Mouse (Mus musculus) gastrocnemius, adult 2 months (tissue): ENCODE results near the gene Urad. TPM values are rescaled to one million over a fixed set of nuclear protein-coding genes. Genes with fewer than 3 reads are reported as not detected.

Source experiments
- DNase-seq: peaks from one replicate; pipeline ENCODE4 v3.0.0; 2022
- H3K27ac ChIP-seq: fragments of 200-600 bp; 2 replicates; pipeline ENCODE4 v1.8.1; 2022; ENCODE audit warnings: mild to moderate bottlenecking
- H3K4me3 ChIP-seq: fragments of 200-600 bp; 2 replicates; pipeline ENCODE4 v1.8.1; 2022; ENCODE audit warnings: mild to moderate bottlenecking, moderate library complexity
- CTCF ChIP-seq: fragments of 200-600 bp; IDR thresholded peaks from 2 replicates; pipeline ENCODE4 v1.8.1; 2022; ENCODE audit warnings: antibody characterized with exemption, mild to moderate bottlenecking, moderate library complexity
- intact Hi-C: fragments of 180-260 bp; cut with DNase I; formaldehyde crosslinking; loops from one replicate; pipeline ENCODE4 v1.15.1; 2025
- total RNA-seq, 2 experiments: library from RNA; stranded (reverse); gene quantifications; 2 replicates each; pipeline ENCODE4 v1.2.3; 2021

Urad gene
- total RNA-seq, 2 experiments from 2014 or later = not detected

DNA sequence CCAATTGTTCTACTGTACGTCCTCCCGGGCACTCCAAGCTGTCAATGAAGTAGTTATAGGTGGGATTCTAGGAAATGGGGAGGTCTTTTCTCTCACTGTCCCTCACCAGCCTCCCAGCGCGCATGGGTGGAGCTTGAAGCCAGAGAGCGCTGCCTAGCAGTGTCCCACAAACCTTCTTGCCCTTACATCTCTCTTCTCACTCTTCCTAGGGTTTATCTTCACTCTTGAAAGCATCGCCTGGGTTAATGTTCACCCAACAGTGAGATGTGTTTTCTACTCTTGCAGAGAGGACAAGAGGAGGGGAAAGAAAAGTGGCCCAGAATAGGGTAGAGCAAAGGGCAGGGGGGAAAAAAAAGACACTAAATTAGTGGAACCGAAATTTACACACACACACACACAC lies 4.9 kb downstream of the Urad start:
- TF ChIP-seq CTCF = no peak
- intact Hi-C loops = loop anchor here (5.0 to 10.0 kb wide), 2 partner anchors 90 to 643 kb away; no protein-coding TSS in a partner anchor
- H3K4me3 ChIP-seq = no peak overlapping the region
- H3K27ac ChIP-seq = no peak overlapping the region
- DNase-seq = no peak

DNA sequence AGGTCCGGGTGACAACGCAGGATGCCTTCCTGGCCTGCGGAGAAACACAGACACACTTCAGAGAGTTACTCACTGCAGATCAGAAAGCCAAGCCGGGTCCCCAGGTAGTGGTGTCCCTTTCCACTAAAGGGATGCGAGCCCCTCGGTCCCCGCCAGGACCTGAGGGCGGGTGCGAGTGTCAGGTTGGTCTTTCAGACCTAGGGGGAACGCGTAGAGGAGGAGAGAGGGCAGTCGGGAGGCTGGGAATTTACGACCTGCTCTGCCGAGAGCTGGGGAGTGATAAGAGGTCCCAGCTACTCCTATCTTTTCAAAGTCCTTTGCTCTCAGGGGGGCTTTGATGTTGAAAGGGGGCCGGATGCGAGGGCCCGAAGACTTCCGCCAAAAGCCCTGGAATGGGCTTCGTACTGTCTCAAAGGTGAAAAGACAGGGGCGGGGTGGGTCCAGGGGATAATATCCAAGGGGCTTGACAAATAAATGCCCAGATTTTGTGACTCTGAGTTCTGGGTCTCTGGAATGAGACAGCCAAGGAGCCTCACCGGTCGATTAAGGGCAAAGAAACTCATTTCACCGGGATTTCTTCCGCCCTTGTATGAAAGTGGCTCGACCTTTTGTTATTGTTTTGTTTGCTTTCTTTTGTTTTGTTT lies 6.7 kb downstream of the Urad start:
- intact Hi-C loops = loop anchor here (5.0 to 10.0 kb wide), 2 partner anchors 88 to 641 kb away; no protein-coding TSS in a partner anchor
- Histone ChIP-seq H3K4me3 (peak overlapping the region; percentile 45), H3K27ac (no peak overlapping the region)
- DNase-seq = no peak
- TF ChIP-seq CTCF = no peak

DNA sequence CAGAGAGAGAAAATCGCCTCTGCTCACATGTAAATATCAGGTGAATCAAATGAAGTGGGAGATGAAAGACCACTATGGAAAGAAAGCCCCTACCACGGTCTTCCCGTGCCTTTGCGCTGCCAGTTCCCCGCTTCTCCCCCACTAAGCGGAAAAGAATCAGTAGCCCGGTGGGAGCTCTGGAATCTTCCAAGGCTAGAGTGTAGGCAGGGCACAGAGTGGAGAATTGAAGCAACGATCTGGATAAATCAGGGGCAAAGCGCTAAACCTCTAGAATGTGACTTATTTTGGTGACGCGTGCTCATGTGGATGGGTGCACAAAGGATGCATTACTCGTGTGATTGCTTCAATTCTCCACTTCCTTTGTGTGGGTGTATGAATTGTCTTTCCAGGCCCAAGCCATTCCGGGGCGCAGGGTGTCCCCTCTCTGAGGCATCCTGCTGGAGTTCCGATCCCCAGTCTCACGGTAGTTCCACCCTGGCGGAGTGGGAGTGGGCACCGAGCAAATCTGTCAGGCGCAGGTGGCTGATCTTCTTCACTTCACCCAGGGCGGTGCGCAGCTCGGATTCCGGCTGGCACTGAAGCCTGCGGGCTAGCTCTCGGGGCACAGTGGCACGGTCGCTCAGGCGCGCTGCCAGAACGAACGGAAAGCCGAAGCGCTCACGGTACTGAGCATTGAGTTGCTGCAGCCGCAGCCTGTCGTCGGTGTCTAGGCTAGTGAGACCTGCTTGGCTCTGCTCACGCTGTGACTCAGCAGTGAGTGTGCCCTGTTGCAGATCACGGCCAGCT lies 7.4 kb downstream of the Urad start:
- no peak for TF ChIP-seq CTCF
- H3K4me3 ChIP-seq = peak overlapping the region; percentile 45
- H3K27ac ChIP-seq = no peak overlapping the region
- peak; percentile 75 for DNase-seq
- intact Hi-C loops = loop anchor here (5.0 to 10.0 kb wide), 2 partner anchors 88 to 640 kb away; no protein-coding TSS in a partner anchor

DNA sequence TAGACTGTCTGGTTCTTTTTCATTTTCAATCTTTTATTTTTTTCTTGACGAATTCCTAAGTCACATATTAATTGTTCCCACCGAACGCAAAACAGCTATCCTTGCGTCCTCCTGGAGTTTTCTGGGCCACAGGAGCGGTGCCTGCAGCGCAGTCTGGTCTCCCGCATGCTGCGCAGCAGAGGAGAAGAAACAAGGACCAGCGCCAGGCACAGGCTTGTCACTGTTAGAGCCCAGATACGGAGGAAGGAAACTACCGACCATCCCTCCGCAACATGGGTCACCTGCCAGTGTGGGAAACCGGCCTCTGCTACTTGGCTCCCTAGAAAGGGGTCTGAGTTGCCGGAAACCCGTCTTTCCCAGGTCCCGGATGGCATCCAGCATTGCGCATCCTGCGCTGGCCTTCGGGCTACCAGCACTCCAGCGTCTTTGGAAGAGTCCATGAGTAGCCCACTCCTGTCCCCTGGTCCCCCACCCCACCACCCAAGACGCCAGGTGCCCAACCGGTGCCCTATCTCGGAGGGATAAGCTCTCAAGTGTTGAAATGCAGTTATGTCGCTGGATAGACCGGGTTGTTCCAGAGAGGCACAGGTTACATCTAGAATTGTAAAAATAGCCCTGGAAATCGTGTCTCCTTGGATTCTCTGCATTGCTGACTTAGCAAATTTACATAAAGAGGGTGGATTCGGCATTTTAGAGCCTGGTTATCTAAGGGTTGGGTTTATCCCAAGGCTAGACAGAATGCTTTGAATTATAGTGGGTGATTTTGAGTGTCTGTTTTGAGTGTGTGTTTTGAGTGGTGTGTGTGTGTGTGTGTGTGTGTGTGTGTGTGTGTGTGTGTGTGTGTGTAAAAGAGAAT lies 9.2 kb downstream of the Urad start:
- Histone ChIP-seq H3K4me3 (no peak overlapping the region), H3K27ac (no peak overlapping the region)
- intact Hi-C loops = loop anchor here (10.0 kb wide), 1 partner anchor 638 kb away; no protein-coding TSS in a partner anchor
- DNase-seq = no peak
- no peak for TF ChIP-seq CTCF

DNA sequence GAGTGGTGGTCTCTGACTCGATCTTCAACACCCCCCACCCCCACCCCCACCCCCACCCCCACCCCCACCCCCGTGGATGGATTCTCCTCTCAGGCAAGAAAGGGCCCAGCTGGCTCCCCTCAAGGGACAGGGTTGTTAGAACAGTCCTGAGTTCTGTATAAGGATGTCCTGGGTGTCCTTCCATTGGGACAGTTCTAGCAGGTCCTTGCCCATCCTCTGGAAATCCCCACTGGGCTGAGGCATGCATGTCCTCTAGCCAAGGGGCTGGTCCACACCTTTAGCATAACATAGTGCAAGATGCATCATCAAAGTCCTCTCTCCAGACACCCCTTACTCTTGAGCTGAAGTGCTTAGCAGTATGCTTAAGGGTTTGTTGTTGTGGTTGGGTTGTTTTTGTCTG lies 12.5 kb downstream of the Urad start:
- no peak overlapping the region for H3K27ac ChIP-seq
- intact Hi-C loops = loop anchor here (10.0 kb wide), 1 partner anchor 635 kb away; no protein-coding TSS in a partner anchor
- H3K4me3 ChIP-seq = no peak overlapping the region
- DNase-seq = no peak
- TF ChIP-seq CTCF = no peak

DNA sequence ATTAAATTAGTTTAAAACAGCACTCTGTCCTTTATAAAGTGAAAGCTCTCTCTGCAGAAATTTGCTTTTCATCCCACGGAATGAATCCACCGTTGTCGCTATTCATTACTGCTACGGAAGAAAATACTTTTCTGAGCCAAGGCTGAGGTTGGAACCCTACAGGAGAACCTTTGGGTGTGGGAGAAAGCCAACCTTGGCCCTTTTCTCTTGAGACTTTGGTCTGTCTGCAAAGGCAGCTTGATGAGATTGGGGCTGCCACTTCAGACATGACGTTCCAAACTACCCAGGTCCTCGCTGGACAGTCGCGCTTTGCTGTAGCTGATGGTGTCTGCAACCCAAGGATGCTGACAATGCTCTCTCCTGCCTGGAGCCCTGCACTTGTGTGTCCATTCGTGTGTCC lies 13.8 kb downstream of the Urad start:
- intact Hi-C loops = no loop called here
- DNase-seq = no peak
- Histone ChIP-seq H3K4me3 (no peak overlapping the region), H3K27ac (no peak overlapping the region)
- no peak for TF ChIP-seq CTCF

DNA sequence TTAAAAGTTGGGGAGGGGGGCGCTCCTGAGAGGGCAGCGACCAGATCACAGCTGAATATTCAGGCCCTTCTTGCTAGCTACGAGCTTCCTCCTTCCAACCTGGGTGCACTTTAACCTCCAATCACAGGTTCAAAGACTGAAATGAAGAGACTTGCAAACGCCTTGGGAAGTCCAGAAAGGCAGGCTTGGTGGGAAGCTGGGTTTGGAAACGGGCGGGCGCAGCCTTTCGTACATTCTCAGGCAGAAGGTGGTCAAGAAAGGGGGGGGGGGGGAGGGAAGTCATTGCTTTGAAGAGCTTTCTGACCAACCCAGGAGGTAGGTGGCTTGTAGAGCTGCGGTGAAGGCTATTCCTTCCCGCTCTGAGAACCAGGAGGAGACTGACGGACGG lies 14.8 kb downstream of the Urad start:
- intact Hi-C loops = no loop called here
- no peak for TF ChIP-seq CTCF
- Histone ChIP-seq H3K27ac (no peak overlapping the region), H3K4me3 (no peak overlapping the region)
- DNase-seq = no peak

DNA sequence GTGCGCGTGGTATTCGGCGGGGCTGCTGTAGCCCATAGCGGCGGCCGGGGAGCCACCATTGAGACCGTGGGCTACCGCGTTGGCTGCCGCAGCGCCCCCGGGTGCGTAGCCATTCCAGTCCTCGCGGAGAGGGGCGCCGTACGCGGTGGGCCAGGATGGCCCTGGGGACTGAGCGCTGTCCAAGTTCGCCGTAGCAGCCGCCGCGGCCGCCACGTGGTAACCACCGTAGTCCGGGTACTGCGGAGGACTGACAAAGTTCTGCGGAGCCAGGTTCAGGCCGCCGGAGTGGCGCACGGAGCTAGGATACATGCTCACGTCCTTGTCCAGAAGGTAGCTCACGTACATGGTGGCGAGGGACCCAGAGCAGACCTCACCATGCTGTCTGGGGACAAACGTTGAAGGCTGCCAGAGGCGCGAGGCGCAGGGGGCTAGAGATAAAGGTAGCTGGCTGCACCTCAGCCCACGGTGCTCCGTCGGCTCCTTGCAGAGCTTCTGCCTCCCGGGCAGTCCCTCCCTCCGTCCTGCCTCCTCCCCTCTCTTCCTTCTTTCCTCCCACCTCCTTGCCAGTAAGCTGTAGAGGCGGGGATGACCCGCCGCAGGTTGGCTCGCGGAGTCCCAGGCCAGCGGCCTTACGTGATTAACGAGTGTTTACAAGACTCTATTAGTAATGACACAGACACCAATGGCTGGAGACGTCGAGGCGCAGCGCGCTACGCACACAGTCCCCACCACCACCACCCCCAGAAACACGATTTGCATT lies 15.4 kb downstream of the Urad start, which contains the start of gene Cdx2:
Gene Cdx2, minus strand, starts transcription at position 633 of the 760 bp plus-strand sequence.
- Histone ChIP-seq H3K27ac (no peak within 1 kb of the TSS), H3K4me3 (no peak within 1 kb of the TSS)
- no peak for TF ChIP-seq CTCF
- no peak for DNase-seq
- intact Hi-C loops = no loop called here

DNA sequence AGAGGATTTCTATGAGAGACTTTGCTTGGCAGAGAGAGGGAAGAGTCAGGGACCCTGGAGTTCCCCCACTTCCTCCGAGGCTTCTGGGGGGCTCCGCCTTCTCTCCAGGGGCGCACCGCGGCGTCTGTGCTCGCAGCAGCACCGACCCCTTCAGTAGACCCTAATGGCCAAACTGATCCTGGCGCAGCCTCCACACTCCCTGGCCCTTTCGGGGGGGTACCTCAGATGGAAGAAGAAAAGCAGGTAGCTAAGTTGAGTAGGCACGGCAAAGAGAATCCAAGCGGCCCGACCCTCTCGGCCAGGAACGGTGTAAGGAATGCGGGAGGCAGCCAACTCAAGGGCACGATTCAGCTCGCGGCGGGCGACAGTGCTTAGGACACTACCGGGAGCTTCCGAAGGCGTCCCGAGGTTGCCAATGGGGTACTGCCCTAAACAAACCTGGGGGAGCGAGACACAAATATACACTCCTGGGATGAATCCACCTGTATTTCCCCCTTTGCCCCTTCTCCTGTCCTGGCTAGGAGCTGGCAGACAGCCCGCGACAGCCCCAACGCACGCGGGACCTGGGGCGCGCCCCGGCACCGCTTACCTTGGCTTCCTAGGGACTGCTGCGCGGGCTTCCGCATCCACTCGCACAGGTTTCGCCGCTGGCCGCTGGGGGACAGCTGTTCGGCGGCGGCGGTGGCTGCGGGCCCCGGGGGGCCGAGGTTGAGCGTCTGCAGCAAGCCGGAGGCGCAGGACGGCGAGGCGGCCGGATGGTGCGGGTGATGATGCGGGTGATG lies 16.2 kb downstream of the Urad start:
- intact Hi-C loops = no loop called here
- no peak overlapping the region for H3K27ac ChIP-seq
- TF ChIP-seq CTCF = no peak
- H3K4me3 ChIP-seq = no peak overlapping the region
- no peak for DNase-seq

DNA sequence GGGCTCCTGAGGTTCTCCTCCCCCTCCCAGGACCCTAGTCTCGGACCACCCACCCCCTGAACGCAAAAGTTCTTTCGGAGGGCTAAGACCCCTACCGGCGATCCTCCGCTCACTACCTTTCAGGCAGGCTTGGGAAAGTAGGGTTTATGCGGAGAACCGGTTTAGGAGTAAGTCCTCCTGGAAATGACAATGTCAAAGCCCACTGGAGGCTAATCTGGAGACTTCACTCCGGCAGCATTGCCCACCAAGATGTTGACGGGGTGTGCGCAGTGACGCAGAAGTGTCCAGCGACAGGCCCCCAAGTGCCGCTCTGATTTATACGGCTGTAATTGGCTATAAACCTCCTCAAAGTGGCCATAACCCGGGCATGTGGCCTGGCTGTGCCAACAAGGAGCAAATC lies 17.1 kb downstream of the Urad start:
- Histone ChIP-seq H3K4me3 (no peak overlapping the region), H3K27ac (no peak overlapping the region)
- intact Hi-C loops = no loop called here
- no peak for TF ChIP-seq CTCF
- DNase-seq = no peak
